Mouse (Mus musculus): ENCODE results near the gene Gm10778. TPM values are rescaled to one million over a fixed set of nuclear protein-coding genes. Genes with fewer than 3 reads are reported as not detected.
"Not testable (repeated sequence)": the region's sequence is repeated elsewhere in the genome, so short reads cannot be mapped to it uniquely, and the experiment has no call there.

Gm10778 gene
- polyA plus RNA-seq, 1 experiment from 2014 or later, result 1.7 TPM

- 82% methylated on average over 16 of the region's 16 CpGs for WGBS (ENCODE audit: insufficient replicate concordance)
- no peak for ATAC-seq (ENCODE audit: insufficient read depth)
- H3K4me2 ChIP-seq, result peak within 1 kb of the TSS; percentile 93
These were observed 20.5 kb upstream of the Gm10778 start, which contains the start of gene Ankrd24 for GRCm38 (mm10) chr10:81628390-81628789. Gene Ankrd24, plus strand, starts transcription at chr10:81628540.

GRCm38 (mm10) chr10:81633253-81634099, 15.4 kb upstream of the Gm10778 start:
- Histone ChIP-seq H3K4me1 (replicated peaks) (peaks cover 24% of the 10 kb centered on the region), H3K27ac (replicated peaks) (peak overlapping the region; percentile 39), H3K9me3 (replicated peaks) (no peaks in the 10 kb centered on the region), H3K4me2 (peak overlapping the region; percentile 86), H3K27me3 (peaks cover 20% of the 10 kb centered on the region), H3K4me3 (replicated peaks) (peak overlapping the region; percentile 53), H3K36me3 (replicated peaks) (no peaks in the 10 kb centered on the region), H3K9ac (peak overlapping the region; percentile 46)
- WGBS (ENCODE audit: insufficient replicate concordance), result 4% methylated on average over 37 of the region's 37 CpGs
- ATAC-seq (ENCODE audit: insufficient read depth), result peak; percentile 93

More at GRCm38 (mm10) chr10:81628390-81628789, 20.5 kb upstream of the Gm10778 start, which contains the start of gene Ankrd24:
- H3K9me3 ChIP-seq (replicated peaks), result no peaks in the 10 kb centered on the region
- H3K4me1 ChIP-seq (replicated peaks), result peaks cover 39% of the 10 kb centered on the region
- peak within 1 kb of the TSS; percentile 73 for H3K4me3 ChIP-seq (replicated peaks)
- peaks cover 4% of the 10 kb centered on the region; the same call in 1 of the 2 replicates for H3K36me3 ChIP-seq (replicated peaks)
- H3K9ac ChIP-seq, result peak within 1 kb of the TSS; percentile 72
- H3K27me3 ChIP-seq, result no peaks in the 10 kb centered on the region
- H3K27ac ChIP-seq (replicated peaks), result peak within 1 kb of the TSS; percentile 92

- Histone ChIP-seq H3K4me2 (no peak overlapping the region), H3K36me3 (replicated peaks) (no peaks in the 10 kb centered on the region), H3K4me3 (replicated peaks) (no peak overlapping the region), H3K27ac (replicated peaks) (no peak overlapping the region), H3K9me3 (replicated peaks) (no peaks in the 10 kb centered on the region), H3K9ac (no peak overlapping the region), H3K4me1 (replicated peaks) (peaks cover 24% of the 10 kb centered on the region), H3K27me3 (peaks cover 21% of the 10 kb centered on the region)
- no peak for ATAC-seq (ENCODE audit: insufficient read depth)
- 10% methylated on average over 8 of the region's 8 CpGs for WGBS (ENCODE audit: insufficient replicate concordance)
These were observed 12.5 kb upstream of the Gm10778 start for GRCm38 (mm10) chr10:81636338-81636737.

GRCm38 (mm10) chr10:81638101-81638500, 10.8 kb upstream of the Gm10778 start:
- Histone ChIP-seq H3K9ac (no peak overlapping the region), H3K27me3 (peaks cover 21% of the 10 kb centered on the region)
- ATAC-seq (ENCODE audit: insufficient read depth), result no peak

GRCm38 (mm10) chr10:81640825-81641224, 8.0 kb upstream of the Gm10778 start:
- H3K9ac ChIP-seq; H3K27ac ChIP-seq (replicated peaks); H3K4me2 ChIP-seq; ATAC-seq (ENCODE audit: insufficient read depth); H3K36me3 ChIP-seq (replicated peaks); H3K9me3 ChIP-seq (replicated peaks); H3K4me3 ChIP-seq (replicated peaks): not testable (repeated sequence)
- H3K4me1 ChIP-seq (replicated peaks), result peaks cover 35% of the 10 kb centered on the region
- WGBS (ENCODE audit: insufficient replicate concordance), result 62% methylated on average over 4 of the region's 4 CpGs
- H3K27me3 ChIP-seq, result peaks cover 14% of the 10 kb centered on the region

More at GRCm38 (mm10) chr10:81638101-81638500, 10.8 kb upstream of the Gm10778 start:
- Histone ChIP-seq H3K9me3 (replicated peaks) (no peaks in the 10 kb centered on the region), H3K36me3 (replicated peaks) (no peaks in the 10 kb centered on the region), H3K27ac (replicated peaks) (no peak overlapping the region), H3K4me3 (replicated peaks) (no peak overlapping the region), H3K4me1 (replicated peaks) (peaks cover 32% of the 10 kb centered on the region), H3K4me2 (no peak overlapping the region)
- 55% methylated on average over 6 of the region's 6 CpGs for WGBS (ENCODE audit: insufficient replicate concordance)

- peaks cover 11% of the 10 kb centered on the region for H3K27me3 ChIP-seq
- H3K27ac ChIP-seq (replicated peaks), result no peak overlapping the region
- no peak overlapping the region for H3K9ac ChIP-seq
- ATAC-seq (ENCODE audit: insufficient read depth), result no peak
- H3K4me2 ChIP-seq, result no peak overlapping the region
- peaks cover 30% of the 10 kb centered on the region for H3K4me1 ChIP-seq (replicated peaks)
- 73% methylated on average over 2 of the region's 2 CpGs for WGBS (ENCODE audit: insufficient replicate concordance)
- H3K4me3 ChIP-seq (replicated peaks), result no peak overlapping the region
- H3K36me3 ChIP-seq (replicated peaks), result no peaks in the 10 kb centered on the region
- no peaks in the 10 kb centered on the region for H3K9me3 ChIP-seq (replicated peaks)
These were observed 7.3 kb upstream of the Gm10778 start for GRCm38 (mm10) chr10:81641566-81641965.

- H3K27ac ChIP-seq (replicated peaks), result peak overlapping the region; percentile 90; the same call in 1 of the 2 replicates
- peaks cover 9% of the 10 kb centered on the region for H3K27me3 ChIP-seq
- peak overlapping the region; percentile 99 for H3K4me2 ChIP-seq
- ATAC-seq (ENCODE audit: insufficient read depth), result no peak
- peaks cover 30% of the 10 kb centered on the region for H3K4me1 ChIP-seq (replicated peaks)
- no peaks in the 10 kb centered on the region for H3K36me3 ChIP-seq (replicated peaks)
- 70% methylated on average over 8 of the region's 8 CpGs for WGBS (ENCODE audit: insufficient replicate concordance)
- H3K4me3 ChIP-seq (replicated peaks), result peak overlapping the region; percentile 78; the same call in 1 of the 2 replicates
- peak overlapping the region; percentile 86; the same call in 1 of the 2 replicates for H3K9ac ChIP-seq
- no peaks in the 10 kb centered on the region for H3K9me3 ChIP-seq (replicated peaks)
These were observed 6.7 kb upstream of the Gm10778 start for GRCm38 (mm10) chr10:81641978-81642647.

- Histone ChIP-seq H3K4me3 (replicated peaks) (peak overlapping the region; percentile 78), H3K9ac (peak overlapping the region; percentile 86), H3K4me1 (replicated peaks) (peaks cover 30% of the 10 kb centered on the region), H3K27me3 (peaks cover 7% of the 10 kb centered on the region), H3K36me3 (replicated peaks) (no peaks in the 10 kb centered on the region), H3K27ac (replicated peaks) (peak overlapping the region; percentile 90), H3K9me3 (replicated peaks) (no peaks in the 10 kb centered on the region), H3K4me2 (peak overlapping the region; percentile 99)
- 17% methylated on average over 24 of the region's 24 CpGs for WGBS (ENCODE audit: insufficient replicate concordance)
- ATAC-seq (ENCODE audit: insufficient read depth), result peak; percentile 42
These were observed 6.0 kb upstream of the Gm10778 start for GRCm38 (mm10) chr10:81642648-81643448.

GRCm38 (mm10) chr10:81643449-81644055, 5.3 kb upstream of the Gm10778 start:
- H3K4me2 ChIP-seq, result peak overlapping the region; percentile 99
- no peaks in the 10 kb centered on the region for H3K9me3 ChIP-seq (replicated peaks)
- H3K4me1 ChIP-seq (replicated peaks), result peaks cover 32% of the 10 kb centered on the region
- peak overlapping the region; percentile 90 for H3K27ac ChIP-seq (replicated peaks)
- H3K27me3 ChIP-seq, result no peaks in the 10 kb centered on the region; the same call in 1 of the 2 replicates
- 1% methylated on average over 74 of the region's 75 CpGs for WGBS (ENCODE audit: insufficient replicate concordance)
- H3K36me3 ChIP-seq (replicated peaks), result no peaks in the 10 kb centered on the region
- peak overlapping the region; percentile 78 for H3K4me3 ChIP-seq (replicated peaks)
- peak overlapping the region; percentile 86 for H3K9ac ChIP-seq
- peak; percentile 88 for ATAC-seq (ENCODE audit: insufficient read depth)

- no peaks in the 10 kb centered on the region for H3K9me3 ChIP-seq (replicated peaks)
- H3K36me3 ChIP-seq (replicated peaks), result no peaks in the 10 kb centered on the region
- peak overlapping the region; percentile 99 for H3K4me2 ChIP-seq
- H3K9ac ChIP-seq, result peak overlapping the region; percentile 86; the same call in 1 of the 2 replicates
- no peak for ATAC-seq (ENCODE audit: insufficient read depth)
- no peaks in the 10 kb centered on the region for H3K27me3 ChIP-seq
- 41% methylated on average over 2 of the region's 2 CpGs for WGBS (ENCODE audit: insufficient replicate concordance)
- peak overlapping the region; percentile 90 for H3K27ac ChIP-seq (replicated peaks)
- H3K4me3 ChIP-seq (replicated peaks), result peak overlapping the region; percentile 78
- H3K4me1 ChIP-seq (replicated peaks), result peaks cover 34% of the 10 kb centered on the region
These were observed 4.7 kb upstream of the Gm10778 start for GRCm38 (mm10) chr10:81644162-81644561.

Data from liver, embryonic 15.5 days (tissue).